Mouse (Mus musculus) erythroblast, embryonic 14.5 days (primary cell): ENCODE data around the gene Adamts10.

ENCODE experiments used
- GATA1 ChIP-seq: IDR thresholded peaks from 2 replicates; pipeline ENCODE4 v1.6.1; 2012; ENCODE audit warnings: low read length, inconsistent platforms, mixed read lengths
- TAL1 ChIP-seq: IDR thresholded peaks from 3 replicates; pipeline ENCODE4 v1.6.1; 2012; ENCODE audit warnings: low read length, inconsistent platforms, mixed read lengths

- TF ChIP-seq GATA1 = no peak
- TF ChIP-seq TAL1 = no peak
Observed at GRCm38 (mm10) chr17:33566182-33566581, 42.2 kb downstream of the Adamts10 start.
